Mouse (Mus musculus): Measurements from ENCODE around the gene Frat1. TPM values are rescaled to one million over a fixed set of nuclear protein-coding genes. Genes with fewer than 3 reads are reported as not detected.
A peak's percentile ranks its signal among the peaks of the same experiment; 100 is the strongest.
"Not testable (repeated sequence)": the region's sequence is repeated elsewhere in the genome, so short reads cannot be mapped to it uniquely, and the experiment has no call there.

Gene Frat1
- total RNA-seq, 2 experiments from 2014 or later: 22.0 to 27.1 TPM

DNA sequence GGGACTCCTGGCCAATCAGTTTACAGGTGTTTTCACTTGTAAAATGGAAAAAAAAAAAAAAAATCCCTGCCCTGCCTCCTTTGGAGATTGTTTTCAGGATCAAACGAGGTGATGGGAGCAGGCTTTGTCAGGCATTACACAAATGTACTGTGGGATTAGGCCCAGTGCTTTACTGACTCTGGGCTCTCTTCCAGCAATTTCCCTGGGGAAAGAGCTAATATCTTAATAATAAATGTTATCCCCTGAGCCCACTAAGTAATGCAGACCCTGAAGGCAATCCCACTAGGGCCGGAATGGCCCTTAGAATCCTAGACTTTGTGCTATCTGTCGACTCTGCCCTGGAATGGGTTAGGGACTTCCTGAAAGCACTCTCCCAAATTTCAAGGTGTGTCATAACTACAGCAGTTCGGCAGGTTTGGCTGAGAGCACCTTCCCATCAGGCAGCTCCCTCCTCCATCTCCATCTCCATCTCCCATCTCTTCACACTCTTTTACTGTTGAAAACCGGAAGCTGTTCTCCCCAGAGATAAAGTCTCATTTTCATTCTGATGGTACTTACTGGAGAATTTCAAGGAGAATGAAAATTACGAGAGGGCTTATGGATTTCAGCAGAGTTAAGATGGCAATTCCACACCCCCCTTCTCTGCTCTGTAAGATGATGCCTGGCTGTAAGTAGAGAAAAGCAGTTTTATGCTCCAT is 20.4 kb downstream of the Frat1 start:
- DNase-seq (ENCODE audit: low spot score in 2 of 2): no peak
- Histone ChIP-seq H3K4me3 (no peak overlapping the region), H3K27ac (no peak overlapping the region)
- TF ChIP-seq CTCF (conservative IDR thresholded peaks at IDR 0.05): no peak

DNA sequence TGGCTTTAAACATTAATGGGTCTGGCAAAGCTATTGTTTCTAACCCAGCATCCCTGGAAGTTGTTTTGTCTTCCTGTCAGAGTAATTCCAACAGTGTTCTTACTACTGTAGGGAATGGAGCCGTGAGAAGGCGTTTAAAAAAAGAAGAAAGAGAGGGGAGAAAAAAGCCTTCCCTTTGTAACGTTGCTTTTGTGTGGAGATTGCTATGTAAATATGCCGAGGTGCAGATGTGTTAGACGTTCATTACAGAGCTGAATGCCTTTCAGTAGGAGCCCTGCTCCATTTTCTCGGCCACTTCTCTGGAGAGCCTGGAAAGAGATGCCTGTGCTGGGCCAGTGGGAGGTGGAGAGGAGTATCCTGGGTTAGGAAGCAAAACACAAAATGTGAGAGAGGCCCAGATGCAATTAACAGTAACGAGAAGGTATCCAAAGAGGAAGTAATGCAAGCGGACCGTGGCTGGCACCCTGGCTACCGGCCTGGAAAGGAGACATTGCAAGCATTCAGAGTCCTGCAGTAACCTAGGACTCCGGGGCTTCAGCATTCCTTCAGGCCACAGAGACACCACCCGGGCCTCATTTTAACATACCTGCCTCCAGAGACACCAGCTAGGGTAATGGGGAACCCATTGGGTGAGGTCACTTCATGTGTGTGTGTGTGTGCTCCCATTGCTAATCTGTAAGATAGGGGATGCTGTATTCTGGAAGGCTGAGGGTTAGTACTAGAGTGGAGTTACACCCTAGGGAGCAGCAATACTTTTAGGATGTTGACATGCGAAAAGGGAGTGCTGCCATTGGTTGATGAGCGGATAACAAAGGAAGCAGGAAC is 21.2 kb downstream of the Frat1 start:
- DNase-seq (ENCODE audit: low spot score in 2 of 2): no peak
- H3K27ac ChIP-seq: no peak overlapping the region
- TF ChIP-seq CTCF (conservative IDR thresholded peaks at IDR 0.05): no peak
- no peak overlapping the region for H3K4me3 ChIP-seq

DNA sequence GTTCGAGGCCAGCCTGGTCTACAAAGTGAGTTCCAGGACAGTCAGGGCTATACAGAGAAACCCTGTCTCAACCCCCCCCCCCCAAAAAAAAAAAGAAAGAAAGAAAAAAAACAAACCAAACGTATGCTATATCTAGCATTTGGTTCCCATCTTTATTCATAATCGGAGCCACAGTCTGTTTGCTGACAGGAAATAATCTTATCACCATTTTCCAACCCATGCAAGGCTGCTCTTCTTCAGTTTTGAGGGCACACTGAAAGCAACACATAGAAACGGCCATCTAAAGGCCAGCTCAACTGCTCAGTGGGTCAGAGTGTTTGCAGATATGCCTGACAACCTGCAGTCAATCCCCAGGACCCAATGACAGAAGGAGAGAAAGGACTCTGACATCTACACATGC is 22.7 kb downstream of the Frat1 start:
- H3K4me3 ChIP-seq: no peak overlapping the region
- no peak for DNase-seq (ENCODE audit: low spot score in 2 of 2)
- no peak overlapping the region for H3K27ac ChIP-seq
- TF ChIP-seq CTCF (conservative IDR thresholded peaks at IDR 0.05): no peak

DNA sequence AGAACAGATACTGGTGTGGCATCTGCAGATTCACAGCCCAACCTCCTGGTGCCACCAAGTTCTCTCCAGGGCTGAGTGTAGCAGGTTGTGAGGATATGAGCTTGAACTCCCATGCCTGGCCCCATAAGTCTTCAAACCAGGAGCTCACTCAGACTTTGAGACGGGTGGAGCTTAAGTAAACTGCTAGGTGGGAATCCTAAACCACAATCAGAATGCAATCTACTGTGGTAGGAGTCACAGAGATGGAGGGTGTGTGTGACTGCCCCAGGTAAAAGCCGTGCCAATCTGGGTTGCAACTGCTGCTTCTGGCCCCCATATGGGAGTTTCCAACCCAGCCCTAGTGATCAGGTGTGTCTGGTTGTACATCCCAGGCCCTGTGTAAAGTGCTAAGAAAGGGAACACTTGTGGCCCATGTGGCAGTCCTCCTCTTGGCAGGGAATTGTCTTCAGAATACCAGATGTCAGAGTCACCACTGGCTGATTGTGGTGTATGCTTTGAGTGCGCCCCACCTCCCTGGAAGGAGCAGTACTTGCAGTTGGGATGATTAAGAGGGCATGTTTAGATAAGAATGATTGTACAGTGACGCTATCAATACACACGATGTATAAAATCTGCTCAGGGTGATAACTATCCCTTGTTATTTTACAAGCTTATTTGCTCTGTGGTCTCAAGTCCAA is 27.5 kb downstream of the Frat1 start:
- no peak for DNase-seq (ENCODE audit: low spot score in 2 of 2)
- no peak overlapping the region for H3K4me3 ChIP-seq
- TF ChIP-seq CTCF (conservative IDR thresholded peaks at IDR 0.05): no peak
- H3K27ac ChIP-seq: 0 out of 2 replicates have a peak overlapping the region, but pooled peaks have one; percentile 43

DNA sequence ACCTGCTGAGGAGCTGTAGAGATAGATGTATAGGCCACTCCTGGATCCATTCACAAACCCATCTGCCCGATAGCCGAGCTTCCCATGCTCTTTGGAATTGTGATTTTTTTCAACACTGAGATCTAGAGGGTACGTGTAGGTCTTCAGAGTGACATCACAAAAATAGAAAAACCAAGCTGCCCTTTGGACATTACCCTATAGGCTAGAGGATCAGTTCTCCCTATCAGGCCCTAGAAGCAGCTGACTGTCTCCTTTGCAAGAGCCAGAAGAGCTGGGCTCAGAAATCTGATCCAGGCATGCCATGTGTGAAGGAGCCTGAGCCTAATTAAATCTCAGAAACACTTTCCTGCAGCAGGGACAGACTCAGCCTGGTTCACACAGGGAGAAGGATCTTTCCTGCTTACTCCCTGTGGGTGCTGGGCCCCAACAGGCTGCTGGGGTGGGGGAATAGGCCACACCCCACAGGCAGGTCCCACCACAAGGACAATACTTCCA is 28.1 kb downstream of the Frat1 start:
- no peak for DNase-seq (ENCODE audit: low spot score in 2 of 2)
- TF ChIP-seq CTCF (conservative IDR thresholded peaks at IDR 0.05): no peak
- Histone ChIP-seq H3K27ac (peak overlapping the region; percentile 43; the same call in 1 of the 2 replicates), H3K4me3 (no peak overlapping the region)

DNA sequence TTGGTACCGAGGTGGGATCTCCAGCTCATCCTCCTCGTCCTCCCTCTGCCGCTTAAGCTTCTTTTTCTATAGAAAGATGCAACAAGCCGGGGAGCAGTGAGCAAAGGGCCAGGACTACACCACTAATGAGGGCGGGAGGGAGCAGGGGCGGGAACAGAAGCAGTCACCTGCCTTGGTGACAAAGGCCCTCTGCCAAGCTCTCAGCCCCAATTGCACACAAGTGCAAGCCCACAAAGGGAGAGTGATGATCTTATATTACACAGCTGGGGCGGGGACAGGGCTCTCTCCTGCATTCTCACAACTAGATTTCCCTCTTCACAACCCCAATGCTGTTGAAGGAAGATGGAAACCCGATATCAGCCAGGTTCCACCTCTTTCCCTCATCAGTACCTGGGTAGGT is 36.9 kb downstream of the Frat1 start:
- DNase-seq (ENCODE audit: low spot score in 2 of 2): no peak
- TF ChIP-seq CTCF (conservative IDR thresholded peaks at IDR 0.05): no peak
- Histone ChIP-seq H3K27ac (no peak overlapping the region), H3K4me3 (no peak overlapping the region)

DNA sequence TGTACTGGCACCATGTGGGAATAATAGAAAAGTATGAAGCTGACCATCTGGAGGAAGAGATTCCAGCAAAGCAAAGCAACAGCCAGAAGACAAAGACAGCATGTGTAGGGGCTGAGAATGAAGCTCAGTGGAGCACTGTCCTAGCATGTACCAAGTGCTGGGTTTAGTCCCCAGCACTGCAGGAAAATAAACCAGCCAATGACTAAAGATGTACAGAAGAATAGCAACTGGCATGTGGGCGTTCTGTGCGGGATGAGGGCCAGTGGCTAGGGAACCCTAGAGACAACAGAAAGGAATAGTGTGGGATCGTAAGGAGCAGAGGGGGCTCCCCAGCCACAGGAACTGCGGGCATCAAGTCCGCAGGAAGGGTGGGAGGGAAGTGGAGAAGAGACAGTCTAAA is 39.5 kb downstream of the Frat1 start:
- no peak for TF ChIP-seq CTCF (conservative IDR thresholded peaks at IDR 0.05)
- no peak for DNase-seq (ENCODE audit: low spot score in 2 of 2)
- Histone ChIP-seq H3K27ac (peak overlapping the region; percentile 43), H3K4me3 (no peak overlapping the region)

DNA sequence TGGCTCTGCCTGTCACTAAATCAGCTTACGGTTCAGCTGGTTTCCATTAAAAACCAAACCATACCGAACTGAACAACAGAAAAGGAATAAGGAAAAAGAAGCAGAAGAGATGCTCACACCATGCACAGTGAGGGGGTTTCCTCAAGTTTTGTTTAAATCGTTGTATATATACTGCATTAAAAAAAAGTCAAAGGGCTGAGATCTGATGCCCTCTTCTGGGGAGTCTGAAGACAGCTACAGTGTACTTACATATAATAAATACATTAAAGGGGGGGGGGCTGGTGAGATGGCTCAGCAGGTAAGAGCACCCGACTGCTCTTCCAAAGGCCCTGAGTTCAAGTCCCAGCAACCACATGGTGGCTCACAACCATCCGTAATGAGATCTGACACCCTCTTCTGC is 40.2 kb downstream of the Frat1 start:
- peak overlapping the region; percentile 43 for H3K27ac ChIP-seq
- H3K4me3 ChIP-seq; DNase-seq (ENCODE audit: low spot score in 2 of 2): not testable (repeated sequence)
- TF ChIP-seq CTCF (conservative IDR thresholded peaks at IDR 0.05): peak; percentile 41

DNA sequence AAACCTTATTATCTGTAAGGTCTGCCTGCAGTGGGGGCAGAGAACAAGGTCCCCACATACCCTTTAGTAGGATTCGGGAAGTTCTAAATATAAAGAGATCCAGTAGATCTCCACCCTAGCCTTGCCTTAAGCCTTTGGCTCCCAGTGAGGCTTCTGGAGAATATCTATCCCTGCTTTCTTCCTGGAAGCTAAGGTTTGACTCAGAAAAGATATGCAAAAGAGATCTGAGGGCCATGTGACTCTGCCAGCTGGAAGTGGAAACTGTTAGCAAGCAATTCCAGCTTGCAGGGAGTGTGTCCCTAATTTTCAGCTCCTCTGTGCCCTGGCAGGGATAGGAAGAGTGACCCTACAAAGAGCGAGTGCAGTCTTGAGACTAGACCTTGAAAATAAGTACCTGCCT is 42.5 kb downstream of the Frat1 start:
- peak in 1 of 2 experiments; percentile 19 for DNase-seq (ENCODE audit: low spot score in 2 of 2)
- no peak for TF ChIP-seq CTCF (conservative IDR thresholded peaks at IDR 0.05)
- Histone ChIP-seq H3K4me3 (no peak overlapping the region), H3K27ac (peak overlapping the region; percentile 71)

DNA sequence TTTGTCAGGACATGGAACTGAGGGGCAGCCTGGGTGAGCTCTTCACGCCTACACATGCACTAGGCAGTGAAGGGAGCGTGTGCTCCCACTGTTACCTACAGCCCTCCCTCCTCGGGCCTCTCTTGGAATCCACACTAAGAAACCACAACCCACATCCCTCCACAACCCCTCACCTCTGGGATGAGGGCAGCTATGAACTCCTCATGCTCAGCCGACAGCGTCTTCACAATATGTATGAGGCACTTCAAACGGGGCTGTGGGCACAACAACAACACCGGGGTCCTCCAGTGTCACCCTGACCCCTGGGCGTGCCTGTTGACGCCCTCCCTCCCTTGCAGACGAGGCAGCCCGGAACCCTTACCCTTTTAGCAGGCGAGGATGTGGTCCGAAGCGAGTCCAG is 44.6 kb downstream of the Frat1 start:
- Histone ChIP-seq H3K27ac (no peak overlapping the region), H3K4me3 (no peak overlapping the region)
- DNase-seq (ENCODE audit: low spot score in 2 of 2): no peak
- no peak for TF ChIP-seq CTCF (conservative IDR thresholded peaks at IDR 0.05)

DNA sequence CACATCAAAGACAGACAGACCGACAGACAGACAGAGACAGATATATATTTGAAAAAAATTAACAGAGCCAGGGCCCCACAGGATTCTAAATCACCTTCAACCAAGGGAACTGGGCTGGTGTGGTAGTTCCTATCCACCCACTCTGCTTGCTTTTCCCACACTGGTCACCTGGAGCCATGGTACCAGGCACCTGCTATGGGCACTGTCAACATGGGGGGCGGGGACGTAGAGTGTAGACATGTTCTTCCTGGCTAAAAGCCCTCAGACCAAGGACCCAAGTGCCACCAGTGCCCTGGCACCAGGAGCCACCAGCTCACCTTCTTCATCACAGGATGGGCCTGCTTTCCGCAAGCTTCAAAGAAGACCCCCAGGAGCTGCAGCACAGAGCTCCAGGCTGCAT is 52.1 kb downstream of the Frat1 start:
- no peak for TF ChIP-seq CTCF (conservative IDR thresholded peaks at IDR 0.05)
- Histone ChIP-seq H3K4me3 (no peak overlapping the region), H3K27ac (no peak overlapping the region)
- DNase-seq (ENCODE audit: low spot score in 2 of 2): no peak

Other genes with a start within 250 kb of the Frat1 start
- gene Gm340, start 247.6 kb upstream of the Frat1 start, total RNA-seq (2021): 10 to 100 TPM; 12.5 to 14.0 TPM
- 100 to 1,000 TPM; 232 to 244 TPM for gene Slit1, start 86.3 kb upstream of the Frat1 start, total RNA-seq (2021)
- 1 to 10 TPM; 2.2 to 2.5 TPM for gene Arhgap19, start 27.9 kb upstream of the Frat1 start, total RNA-seq (2021)
- 10 to 100 TPM; 10.7 to 11.7 TPM for gene Frat2, start 18.2 kb downstream of the Frat1 start, total RNA-seq (2021)
- 10 to 100 TPM; 33.4 to 34.2 TPM for gene Rrp12, start 66.2 kb downstream of the Frat1 start, total RNA-seq (2021)
- gene Pgam1, start 82.0 kb downstream of the Frat1 start, total RNA-seq (2021): 100 to 1,000 TPM; 502 to 540 TPM
- 10 to 100 TPM; 27.6 to 35.4 TPM for gene Exosc1, start 103.5 kb downstream of the Frat1 start, total RNA-seq (2021)
- gene Zdhhc16, start 103.5 kb downstream of the Frat1 start, total RNA-seq (2021): 10 to 100 TPM; 45.2 to 47.3 TPM
- 10 to 100 TPM; 30.9 to 39.2 TPM for gene Mms19, start 151.2 kb downstream of the Frat1 start, total RNA-seq (2021)
- gene Ubtd1, start 151.8 kb downstream of the Frat1 start, total RNA-seq (2021): 10 to 100 TPM; 14.0 to 14.6 TPM
- gene Ankrd2, start 206.0 kb downstream of the Frat1 start, total RNA-seq (2021): not detected
- 1 to 10 TPM; 7.4 to 8.6 TPM for gene Hoga1, start 215.6 kb downstream of the Frat1 start, total RNA-seq (2021)
- gene 4933411K16Rik, start 222.3 kb downstream of the Frat1 start, total RNA-seq (2021): 1 to 10 TPM; 1.6 to 1.9 TPM